In the genomic region with DNA sequence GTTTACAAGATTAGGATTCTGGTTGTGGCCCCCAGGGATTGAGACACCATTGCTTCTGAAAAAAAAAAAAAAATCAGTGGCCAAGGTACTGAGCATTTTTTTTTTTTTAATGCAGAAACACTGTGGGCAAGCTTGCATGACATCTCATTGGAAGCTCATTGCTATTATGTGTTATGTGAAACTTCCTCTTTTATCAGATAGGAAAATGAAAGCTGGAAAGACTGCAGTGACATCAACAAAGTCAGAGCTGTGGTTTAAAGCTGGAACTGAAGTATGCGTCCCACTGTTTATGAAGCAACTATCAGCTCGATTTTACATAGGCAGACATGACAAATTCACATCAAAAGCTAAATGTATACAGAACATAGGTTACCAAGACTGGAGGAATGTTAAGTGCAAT, we compare ENCODE assay signal across 24 mouse cellular contexts.
"Had no signal": no experiment of that assay in that cellular context is flagged by ENCODE, and none has a peak within 500 bp of the region (broad histone marks: within the 10 kb centered on the region; RNA-seq: fewer than 3 reads in every experiment).

No protein-coding gene starts in this region.

- H3K4me1 ChIP-seq: heart, embryonic 10.5 days; heart, embryonic 12.5 days; hindbrain, embryonic 13.5 days; hindbrain, embryonic 15.5 days; kidney, embryonic 15.5 days; limb, embryonic 10.5 days; liver, embryonic 13.5 days had no signal

- H3K9me3 ChIP-seq: heart, embryonic 10.5 days; heart, embryonic 12.5 days; hindbrain, embryonic 13.5 days; hindbrain, embryonic 15.5 days; kidney, embryonic 15.5 days; limb, embryonic 10.5 days; limb, embryonic 12.5 days; liver, embryonic 13.5 days had no signal

- H3K4me3 ChIP-seq: gastrocnemius, adult 2 months; heart, embryonic 10.5 days; heart, embryonic 12.5 days; hindbrain, embryonic 13.5 days; hindbrain, embryonic 15.5 days; kidney, embryonic 15.5 days; left cerebral cortex, adult 2 months; limb, embryonic 10.5 days; limb, embryonic 12.5 days; liver, embryonic 13.5 days had no signal

- H3K36me3 ChIP-seq: heart, embryonic 10.5 days; heart, embryonic 12.5 days; hindbrain, embryonic 13.5 days; hindbrain, embryonic 15.5 days; kidney, embryonic 15.5 days; limb, embryonic 10.5 days; limb, embryonic 12.5 days; liver, embryonic 13.5 days had no signal

- ATAC-seq: hindbrain, postnatal 0 days; intestine, embryonic 16.5 days had no signal

- H3K9ac ChIP-seq: heart, embryonic 12.5 days; hindbrain, embryonic 13.5 days; hindbrain, embryonic 15.5 days; kidney, embryonic 15.5 days; limb, embryonic 12.5 days; liver, embryonic 13.5 days had no signal

- H3K27ac ChIP-seq: gastrocnemius, adult 2 months; heart, embryonic 10.5 days; hindbrain, embryonic 13.5 days; hindbrain, embryonic 15.5 days; hindbrain, postnatal 0 days; kidney, embryonic 15.5 days; kidney, postnatal 0 days; left cerebral cortex, adult 2 months; limb, embryonic 10.5 days; limb, embryonic 12.5 days; liver, embryonic 13.5 days had no signal

- H3K27me3 ChIP-seq: heart, embryonic 12.5 days; hindbrain, embryonic 13.5 days; hindbrain, embryonic 15.5 days; kidney, embryonic 15.5 days; limb, embryonic 12.5 days; liver, embryonic 13.5 days had no signal

- DNase-seq: gastrocnemius, adult 2 months; gastrocnemius, postnatal 10 days; gastrocnemius, postnatal 25 days; heart, adult 18-20 months; heart, postnatal 10 days; heart, postnatal 4 days; kidney, adult 11 months; kidney, adult 2 months; kidney, adult 9 months; kidney, postnatal 14 days; kidney, postnatal 36 days; liver; liver, embryonic 13.5 days had no signal
